Comparison of ENCODE assay signal across 9 mouse cellular contexts in genomic region chr14:60525284-60525962, GRCm38 (mm10).
DNase-seq lines count a peak whose midpoint lies in the region; ATAC-seq lines count a peak whose summit lies in the region.
"Had no signal": no experiment of that assay in that cellular context is flagged by ENCODE, and none has a peak within 500 bp of the region (broad histone marks: within the 10 kb centered on the region; RNA-seq: fewer than 3 reads in every experiment).

No protein-coding gene starts in this region.

- H3K36me3 ChIP-seq in kidney, embryonic 14.5 days (ENCODE audit: control insufficient read depth, insufficient read depth, low read length), result no peaks in the 10 kb centered on the region
- no peaks in the 10 kb centered on the region for H3K36me3 ChIP-seq in liver, embryonic 11.5 days (ENCODE audit: control insufficient read depth, insufficient read depth, low read length)

- peak; percentile 41; the same call in 1 of the 2 replicates for ATAC-seq in kidney, embryonic 14.5 days (ENCODE audit: low FRiP score, low TSS enrichment)
- no peak for ATAC-seq in liver, embryonic 11.5 days (replicated peaks; ENCODE audit: low FRiP score)

- 75% methylated on average over 13 of the region's 13 CpGs for WGBS in kidney, embryonic 14.5 days
- WGBS in liver, embryonic 11.5 days, result 64% methylated on average over 13 of the region's 13 CpGs

- no peak overlapping the region for H3K4me3 ChIP-seq in kidney, embryonic 14.5 days (ENCODE audit: low read length)
- H3K4me3 ChIP-seq in liver, embryonic 11.5 days (ENCODE audit: low read depth, low read length), result no peak overlapping the region
- H3K4me3 ChIP-seq: erythroblast, embryonic 14.5 days had no signal

- H3K9ac ChIP-seq in kidney, embryonic 14.5 days (ENCODE audit: low read depth, low read length), result no peak overlapping the region
- H3K9ac ChIP-seq in liver, embryonic 11.5 days (ENCODE audit: low read depth, low read length), result no peak overlapping the region

- H3K27ac ChIP-seq in kidney, embryonic 14.5 days (ENCODE audit: low read depth, low read length), result no peak overlapping the region
- no peak overlapping the region for H3K27ac ChIP-seq in liver, embryonic 11.5 days (ENCODE audit: low read depth, low read length)

- no peaks in the 10 kb centered on the region for H3K9me3 ChIP-seq in kidney, embryonic 14.5 days (ENCODE audit: control insufficient read depth, low read length)
- no peaks in the 10 kb centered on the region for H3K9me3 ChIP-seq in liver, embryonic 11.5 days (ENCODE audit: control insufficient read depth, low read length)

- H3K4me2 ChIP-seq in kidney, embryonic 14.5 days (replicated peaks; ENCODE audit: low read depth, low read length), result no peak overlapping the region
- no peak overlapping the region for H3K4me2 ChIP-seq in liver, embryonic 11.5 days

- H3K4me1 ChIP-seq in kidney, embryonic 14.5 days (ENCODE audit: control insufficient read depth, insufficient read depth, low read length), result peaks cover 7% of the 10 kb centered on the region; the same call in 1 of the 2 replicates
- H3K4me1 ChIP-seq in liver, embryonic 11.5 days (replicated peaks; ENCODE audit: control insufficient read depth, insufficient read depth, low read length), result no peaks in the 10 kb centered on the region

- peak; percentile 83 to 84 for DNase-seq in B cell, adult 2 months
- DNase-seq in T-cell, adult 2 months (ENCODE audit: low spot score), result peak; percentile 62
- peak; percentile 64 to 81 for DNase-seq in cerebellum, postnatal 36 days
- DNase-seq in gastrocnemius, postnatal 4 days (ENCODE audit: low spot score in 2 of 2), result peak; percentile 32 to 52
- DNase-seq in liver, embryonic 11.5 days (ENCODE audit: low spot score), result peak; percentile 40
- peak; percentile 76 for DNase-seq in neural tube, embryonic 10.5 days (ENCODE audit: extremely low spot score, low spot score)
- peak; percentile 77 for DNase-seq in testis, postnatal 10 days (ENCODE audit: low spot score)

- H3K27me3 ChIP-seq in kidney, embryonic 14.5 days (ENCODE audit: control insufficient read depth, insufficient read depth, low read length), result no peaks in the 10 kb centered on the region
- no peaks in the 10 kb centered on the region for H3K27me3 ChIP-seq in liver, embryonic 11.5 days (replicated peaks; ENCODE audit: control insufficient read depth, insufficient read depth, low read length)
